Mouse (Mus musculus) embryonic facial prominence, embryonic 14.5 days (tissue): ENCODE data around the gene N4bp2l2. TPM values are rescaled to one million over a fixed set of nuclear protein-coding genes. Genes with fewer than 3 reads are reported as not detected.

Experiments used
- ATAC-seq: fragments of 200-750 bp; cut with Nextera tagmentation; 2 replicates; pipeline ENCODE4 v1.8.0; 2017; ENCODE audit warnings: low read depth, moderate number of reproducible peaks, moderate TSS enrichment
- DNase-seq: peaks from one replicate; pipeline ENCODE4 v3.0.0-alpha.2; 2015; ENCODE audit warnings: low spot score
- H3K27ac ChIP-seq: fragments of 300-500 bp; sonication (generic); replicated peaks from 2 replicates; pipeline ENCODE4 v1.5.1; 2014; ENCODE audit warnings: low read depth, mild to moderate bottlenecking, low read length, moderate library complexity
- H3K27me3 ChIP-seq: fragments of 300-500 bp; sonication (generic); replicated peaks from 2 replicates; pipeline ENCODE4 v1.6.1; 2014; ENCODE audit warnings: low read length; ENCODE audit not compliant: control insufficient read depth, insufficient read depth
- H3K36me3 ChIP-seq: fragments of 300-500 bp; sonication (generic); 2 replicates; pipeline ENCODE4 v1.6.1; 2014; ENCODE audit warnings: low read length, mixed read lengths; ENCODE audit not compliant: control insufficient read depth, insufficient read depth
- H3K4me1 ChIP-seq: fragments of 300-500 bp; sonication (generic); 2 replicates; pipeline ENCODE4 v1.6.1; 2014; ENCODE audit warnings: antibody characterized with exemption, low read length; ENCODE audit not compliant: control insufficient read depth, insufficient read depth
- H3K4me2 ChIP-seq: fragments of 300-500 bp; sonication (generic); 2 replicates; pipeline ENCODE4 v1.6.1; 2014; ENCODE audit warnings: low read depth, mild to moderate bottlenecking, low read length, moderate library complexity, mixed read lengths
- H3K4me3 ChIP-seq: fragments of 300-500 bp; sonication (generic); 2 replicates; pipeline ENCODE4 v1.5.1; 2014; ENCODE audit warnings: low read depth, mild to moderate bottlenecking, low read length
- H3K9ac ChIP-seq: fragments of 300-500 bp; sonication (generic); 2 replicates; pipeline ENCODE4 v1.6.1; 2014; ENCODE audit warnings: low read depth, mild to moderate bottlenecking, low read length, moderate library complexity, mixed read lengths
- H3K9me3 ChIP-seq: fragments of 300-500 bp; sonication (generic); 2 replicates; pipeline ENCODE4 v1.6.1; 2016; ENCODE audit warnings: low read length; ENCODE audit not compliant: control insufficient read depth
- WGBS: fragments of 180-500 bp; shearing (Covaris S2); extraction: QIAGEN DNeasy Blood & Tissue Kit; methylation state at CpG from one replicate; pipeline ENCODE4 v1.1.7; 2014; 5-methylcytosine and 5-hydroxymethylcytosine counted together
- polyA plus RNA-seq: library from polyadenylated mRNA; unstranded; fragments of >200 nt; fragmentation: Nextera tagmentation; extraction: Ambion mirVana; gene quantifications from 2 replicates; pipeline ENCODE4 v1.2.1, GENCODE M21; 2014

The N4bp2l2 gene
- polyA plus RNA-seq, 1 experiment from 2014 or later, result 41.6 TPM

DNA sequence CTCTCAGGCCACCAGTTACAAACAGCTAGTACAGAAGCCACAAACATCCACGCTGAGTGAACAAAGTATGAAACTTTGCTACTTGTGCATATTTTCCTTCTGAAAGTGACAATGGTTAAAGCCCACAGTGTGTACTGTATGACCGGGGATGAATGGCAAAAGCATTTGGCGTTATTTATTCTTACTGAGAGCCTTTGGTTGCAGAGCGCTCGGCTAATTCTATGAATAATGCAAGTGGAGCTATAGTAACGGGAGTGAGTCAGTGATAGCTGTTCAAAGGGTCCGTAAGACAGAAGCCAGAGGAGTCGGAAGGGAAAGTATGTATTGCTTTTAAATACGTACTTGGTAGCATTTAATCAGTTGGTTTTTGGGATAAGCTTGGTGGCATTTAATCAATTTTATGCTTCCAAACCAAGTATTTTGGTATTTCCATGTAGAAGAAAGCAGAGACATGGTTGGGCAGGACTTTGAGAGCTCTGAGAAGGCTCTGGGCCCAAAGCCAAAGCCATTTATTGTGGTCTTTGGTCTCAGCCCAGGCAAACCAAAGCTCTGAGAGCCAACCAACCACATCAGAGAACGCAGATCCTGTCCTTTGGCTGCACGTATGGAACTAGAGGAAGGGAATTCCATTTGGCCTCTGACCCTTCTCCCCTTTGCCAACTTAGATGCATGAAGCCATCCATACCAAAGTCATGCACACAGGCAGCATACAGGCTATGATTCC lies 95.3 kb downstream of the N4bp2l2 start:
- Histone ChIP-seq H3K27me3 (no peaks in the 10 kb centered on the region), H3K9ac (no peak overlapping the region), H3K4me3 (no peak overlapping the region), H3K4me2 (no peak overlapping the region), H3K27ac (no peak overlapping the region), H3K9me3 (no peaks in the 10 kb centered on the region), H3K36me3 (peaks cover 45% of the 10 kb centered on the region), H3K4me1 (no peaks in the 10 kb centered on the region)
- DNase-seq (peak; percentile 80), ATAC-seq (no peak)
- WGBS, result 83% methylated on average over 11 of the region's 11 CpGs

DNA sequence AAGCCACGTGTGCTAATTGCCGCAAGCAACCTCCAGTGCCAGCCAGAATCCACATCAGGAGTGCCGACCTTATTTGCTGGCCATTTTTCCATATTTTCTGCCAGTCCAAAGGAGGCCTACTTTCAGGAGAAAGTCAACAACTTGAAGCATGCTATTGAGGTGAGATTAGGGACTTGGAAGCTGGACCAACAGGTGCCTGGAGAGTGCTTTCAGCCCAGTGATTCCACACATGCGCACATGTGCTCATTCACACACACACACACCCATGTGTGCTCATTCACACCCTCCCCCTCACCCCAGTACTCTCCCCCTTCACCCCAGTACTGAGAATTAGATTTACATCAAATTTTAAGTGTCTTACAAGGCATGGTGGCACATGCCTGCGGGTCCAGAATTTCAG lies 99.0 kb downstream of the N4bp2l2 start:
- Histone ChIP-seq H3K27ac (no peak overlapping the region), H3K9me3 (no peaks in the 10 kb centered on the region), H3K27me3 (no peaks in the 10 kb centered on the region), H3K36me3 (peaks cover 49% of the 10 kb centered on the region), H3K9ac (no peak overlapping the region), H3K4me1 (no peaks in the 10 kb centered on the region), H3K4me3 (no peak overlapping the region), H3K4me2 (no peak overlapping the region)
- no peak for DNase-seq
- 89% methylated on average over 5 of the region's 5 CpGs for WGBS
- ATAC-seq, result no peak

DNA sequence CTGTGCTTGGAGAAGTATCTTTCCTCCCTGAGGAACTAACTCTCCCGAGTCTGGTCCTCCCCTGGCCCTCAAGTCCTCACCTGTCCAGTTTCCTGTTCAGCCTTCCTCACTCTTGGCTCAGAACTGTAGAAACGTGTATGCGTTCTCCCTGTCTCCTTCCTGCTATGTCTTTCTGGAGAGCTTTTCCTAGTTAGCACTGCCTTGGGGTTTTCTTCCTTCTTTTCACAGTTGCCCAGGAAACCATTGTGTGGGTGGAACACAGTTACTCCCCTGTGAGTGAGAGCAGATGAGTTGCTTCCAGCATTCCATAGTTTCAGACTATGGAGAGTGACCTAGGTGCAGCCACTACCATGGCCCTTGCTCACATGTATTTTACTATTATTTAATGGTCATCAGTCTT lies 99.8 kb downstream of the N4bp2l2 start:
- no peak overlapping the region for H3K4me2 ChIP-seq
- H3K27me3 ChIP-seq, result no peaks in the 10 kb centered on the region
- ATAC-seq (no peak), DNase-seq (no peak)
- H3K9ac ChIP-seq, result no peak overlapping the region
- H3K4me3 ChIP-seq, result no peak overlapping the region
- H3K4me1 ChIP-seq, result no peaks in the 10 kb centered on the region
- H3K36me3 ChIP-seq, result peaks cover 52% of the 10 kb centered on the region
- WGBS, result 69% methylated on average over 3 of the region's 3 CpGs
- no peaks in the 10 kb centered on the region for H3K9me3 ChIP-seq
- no peak overlapping the region for H3K27ac ChIP-seq

DNA sequence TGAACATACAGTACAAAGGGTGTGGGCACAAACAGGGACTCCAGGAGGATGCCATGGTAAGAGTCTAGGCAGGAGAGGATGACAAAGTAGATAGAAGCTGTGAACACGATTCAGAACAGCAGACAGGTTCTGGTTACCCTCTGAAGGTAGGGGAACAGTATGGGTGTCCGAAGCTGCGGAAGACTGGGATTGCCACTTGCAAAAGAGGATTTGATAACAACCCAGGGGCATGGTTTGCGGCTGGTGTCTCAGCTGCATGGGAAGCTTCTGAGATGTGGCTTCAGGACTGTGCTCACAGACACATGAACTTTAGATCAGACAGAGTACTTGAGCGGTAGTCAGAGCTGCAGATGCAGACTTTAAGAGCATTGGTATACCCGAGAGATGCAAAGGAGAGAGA lies 101.6 kb downstream of the N4bp2l2 start:
- Histone ChIP-seq H3K4me2 (no peak overlapping the region), H3K9ac (no peak overlapping the region), H3K27ac (no peak overlapping the region), H3K9me3 (no peaks in the 10 kb centered on the region), H3K4me1 (no peaks in the 10 kb centered on the region), H3K27me3 (no peaks in the 10 kb centered on the region), H3K4me3 (no peak overlapping the region), H3K36me3 (peaks cover 69% of the 10 kb centered on the region)
- 92% methylated on average over 6 of the region's 6 CpGs for WGBS
- no peak for ATAC-seq
- DNase-seq, result no peak

DNA sequence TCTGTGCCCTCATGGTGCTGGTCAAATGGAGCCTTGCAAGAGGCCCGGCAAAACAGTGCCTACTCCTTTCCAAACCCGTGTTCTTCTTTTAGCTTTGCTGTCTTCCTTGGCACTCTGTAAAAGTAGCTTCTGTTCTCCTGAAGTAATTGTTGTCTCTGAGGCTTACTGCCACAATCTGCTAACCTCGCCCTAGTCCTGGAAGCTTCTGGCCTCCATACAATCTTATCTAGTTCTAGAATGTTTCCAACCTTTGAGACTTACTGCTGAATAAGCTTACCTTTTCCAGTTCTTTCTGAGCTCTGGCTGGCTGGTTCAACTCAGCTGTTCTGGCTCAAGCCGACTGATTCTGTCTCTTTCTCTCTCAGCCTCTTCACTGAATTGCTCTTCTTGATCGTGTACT lies 104.2 kb downstream of the N4bp2l2 start:
- Histone ChIP-seq H3K4me3 (no peak overlapping the region), H3K27me3 (no peaks in the 10 kb centered on the region), H3K9ac (no peak overlapping the region), H3K4me2 (no peak overlapping the region), H3K4me1 (no peaks in the 10 kb centered on the region), H3K36me3 (peaks cover 68% of the 10 kb centered on the region), H3K27ac (no peak overlapping the region), H3K9me3 (no peaks in the 10 kb centered on the region)
- WGBS, result 93% methylated on average over 5 of the region's 5 CpGs
- ATAC-seq, result no peak
- no peak for DNase-seq

DNA sequence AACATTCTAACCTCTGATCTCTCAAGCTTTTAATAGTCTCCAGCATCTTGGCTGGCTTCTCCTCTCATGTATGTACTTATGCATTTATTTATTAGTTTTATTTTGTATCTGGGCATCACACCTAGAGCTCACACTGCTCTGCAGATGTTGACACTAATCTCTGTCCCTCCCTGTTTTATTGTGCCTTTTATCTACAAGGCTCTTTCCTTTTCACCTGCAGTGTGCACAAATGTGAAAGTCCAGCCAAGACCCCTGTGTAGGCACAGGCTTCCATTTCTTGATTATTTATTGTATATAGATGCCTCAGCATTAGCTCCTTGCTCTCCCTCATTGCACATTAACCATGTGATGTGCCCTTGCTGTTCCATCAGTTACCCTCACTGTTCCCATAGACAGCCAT lies 104.6 kb downstream of the N4bp2l2 start:
- no peaks in the 10 kb centered on the region for H3K9me3 ChIP-seq
- no peak for DNase-seq
- ATAC-seq, result no peak
- no peaks in the 10 kb centered on the region for H3K4me1 ChIP-seq
- H3K4me3 ChIP-seq, result no peak overlapping the region
- H3K9ac ChIP-seq, result no peak overlapping the region
- peaks cover 64% of the 10 kb centered on the region for H3K36me3 ChIP-seq
- no peak overlapping the region for H3K4me2 ChIP-seq
- H3K27me3 ChIP-seq, result no peaks in the 10 kb centered on the region
- no peak overlapping the region for H3K27ac ChIP-seq

- DNase-seq (no peak), ATAC-seq (no peak)
- peaks cover 60% of the 10 kb centered on the region for H3K36me3 ChIP-seq
- no peaks in the 10 kb centered on the region for H3K4me1 ChIP-seq
- no peak overlapping the region for H3K4me3 ChIP-seq
- no peak overlapping the region for H3K27ac ChIP-seq
- no peaks in the 10 kb centered on the region for H3K9me3 ChIP-seq
- WGBS, result 91% methylated on average over 5 of the region's 5 CpGs
- no peaks in the 10 kb centered on the region for H3K27me3 ChIP-seq
- H3K4me2 ChIP-seq, result no peak overlapping the region
- H3K9ac ChIP-seq, result no peak overlapping the region
Measured at GRCm38 (mm10) chr5:150560851-150561250, 105.1 kb downstream of the N4bp2l2 start.

GRCm38 (mm10) chr5:150559519-150560103 lies 106.4 kb downstream of the N4bp2l2 start:
- Histone ChIP-seq H3K9ac (no peak overlapping the region), H3K27me3 (no peaks in the 10 kb centered on the region), H3K4me1 (no peaks in the 10 kb centered on the region), H3K4me3 (no peak overlapping the region), H3K27ac (no peak overlapping the region), H3K36me3 (peaks cover 63% of the 10 kb centered on the region), H3K4me2 (no peak overlapping the region), H3K9me3 (no peaks in the 10 kb centered on the region)
- ATAC-seq (no peak), DNase-seq (no peak)
- 91% methylated on average over 6 of the region's 6 CpGs for WGBS
